Mouse (Mus musculus) cerebellum, adult 2 months (tissue): ENCODE measurements around the gene Pou4f1. TPM values are rescaled to one million over a fixed set of nuclear protein-coding genes. Genes with fewer than 3 reads are reported as not detected.
A peak's percentile ranks its signal among the peaks of the same experiment; 100 is the strongest.
"Not testable (repeated sequence)": the region's sequence is repeated elsewhere in the genome, so short reads cannot be mapped to it uniquely, and the experiment has no call there.

Source experiments
- DNase-seq, 2 experiments: peaks; one replicate each; pipeline ENCODE4 v3.0.0; 2021
- H3K27ac ChIP-seq: fragments of 200-500 bp; 2 replicates; pipeline ENCODE4 v1.5.1; 2012; ENCODE audit warnings: low read length, control low read depth, inconsistent platforms; ENCODE audit not compliant: insufficient read depth
- H3K27me3 ChIP-seq: fragments of 200-500 bp; 2 replicates; pipeline ENCODE4 v1.6.1; 2012; ENCODE audit warnings: inconsistent platforms, mild to moderate bottlenecking, low read length, moderate library complexity; ENCODE audit not compliant: control insufficient read depth, insufficient read depth
- H3K4me1 ChIP-seq: fragments of 200-500 bp; 2 replicates; pipeline ENCODE4 v1.6.1; 2011; ENCODE audit warnings: low read length; ENCODE audit not compliant: control insufficient read depth, insufficient read depth
- H3K4me3 ChIP-seq: fragments of 200-500 bp; replicated peaks from 2 replicates; pipeline ENCODE3; 2011; ENCODE audit warnings: mild to moderate bottlenecking, low read depth, low read length, control low read depth; ENCODE audit not compliant: insufficient read depth
- CTCF ChIP-seq: fragments of 200-500 bp; IDR thresholded peaks from 2 replicates; pipeline ENCODE4 v1.5.1; 2011; ENCODE audit warnings: low read depth, mild to moderate bottlenecking, control low read depth, low read length, moderate library complexity, borderline replicate concordance; ENCODE audit not compliant: insufficient read depth
- POLR2A ChIP-seq: fragments of 200-500 bp; IDR thresholded peaks from 2 replicates; pipeline ENCODE4 v1.6.1; 2011; ENCODE audit warnings: low read length, control low read depth, borderline replicate concordance; ENCODE audit not compliant: insufficient read depth
- WGBS: fragments of 180-500 bp; shearing (Covaris S2); methylation state at CpG from one replicate; pipeline ENCODE4 v1.1.7; 2018; 5-methylcytosine and 5-hydroxymethylcytosine counted together
- polyA plus RNA-seq: library from polyadenylated mRNA; depleted of rRNA; stranded (reverse); fragments of >200 nt; gene quantifications from 2 replicates; pipeline ENCODE4 v1.2.3, GENCODE M21; 2012; rRNA removed

The Pou4f1 gene
- polyA plus RNA-seq, result 0.61 and 1.8 TPM in 2 replicates

DNA sequence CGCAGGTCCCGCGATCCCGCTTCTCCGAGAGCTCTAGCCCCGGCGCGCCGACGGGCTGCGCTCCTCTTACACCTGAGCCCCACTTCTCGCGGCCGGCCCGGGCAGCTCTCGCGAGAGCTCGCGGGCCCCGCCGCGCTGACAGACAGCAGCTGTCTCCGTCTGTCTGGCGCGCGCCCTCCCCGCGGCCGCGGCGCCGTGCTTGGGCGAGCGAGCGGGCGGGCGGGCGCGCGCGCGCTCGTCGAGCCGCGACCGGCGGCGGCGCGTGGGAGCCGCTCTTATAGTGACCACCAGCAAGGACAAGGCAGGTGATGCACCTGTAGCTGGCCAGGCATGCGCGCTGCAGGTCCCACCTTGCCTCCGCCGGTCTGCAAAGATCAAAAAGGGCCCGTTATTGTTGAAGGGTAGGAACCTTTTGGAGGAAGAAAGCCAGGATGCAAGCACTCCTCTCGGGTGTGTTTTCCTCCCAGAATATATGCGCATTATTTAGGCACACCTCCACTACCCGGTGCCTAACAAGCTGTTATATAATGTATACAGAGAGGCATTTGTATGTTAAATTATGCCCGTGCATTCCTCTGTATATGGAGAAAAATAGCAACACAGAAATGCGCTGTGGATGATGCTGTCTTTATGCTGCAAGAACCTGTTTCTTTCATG is at the start of gene Pou4f1:
Gene Pou4f1 (minus strand): TSS at position 34 of the 657 bp plus-strand sequence.
- 1% methylated on average over 62 of the region's 62 CpGs for WGBS
- DNase-seq, result no peak
- TF ChIP-seq CTCF, result no peak
- TF ChIP-seq POLR2A, result no peak
- Histone ChIP-seq H3K4me3 (peak within 1 kb of the TSS; percentile 10), H3K4me1 (no peaks in the 10 kb centered on the region), H3K27me3 (peaks cover 26% of the 10 kb centered on the region), H3K27ac (no peak within 1 kb of the TSS)

DNA sequence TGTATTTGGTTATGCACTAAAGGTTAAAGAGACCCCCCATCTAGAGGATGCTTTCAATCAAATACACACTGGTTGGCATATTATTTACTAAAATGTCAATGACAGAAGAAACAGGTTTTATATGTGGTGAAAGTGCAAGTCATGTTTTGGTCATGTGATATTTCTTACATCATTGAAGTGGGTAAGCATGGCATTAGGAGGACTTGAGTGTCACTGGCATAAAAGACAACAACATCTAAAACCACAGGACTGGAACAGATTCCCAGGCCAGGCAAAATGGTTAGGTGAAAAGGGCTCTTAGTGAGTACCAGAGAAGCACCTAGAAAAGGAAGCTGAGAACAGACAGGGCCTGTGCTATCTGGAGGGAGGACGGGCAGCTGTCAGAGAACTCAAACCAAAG is 43.9 kb upstream of the Pou4f1 start:
- Histone ChIP-seq H3K4me3 (no peak overlapping the region), H3K4me1 (no peaks in the 10 kb centered on the region), H3K27ac (no peak overlapping the region), H3K27me3 (no peaks in the 10 kb centered on the region)
- 79% methylated on average over 1 of the region's 1 CpGs for WGBS
- no peak for TF ChIP-seq POLR2A
- no peak for TF ChIP-seq CTCF
- no peak for DNase-seq

DNA sequence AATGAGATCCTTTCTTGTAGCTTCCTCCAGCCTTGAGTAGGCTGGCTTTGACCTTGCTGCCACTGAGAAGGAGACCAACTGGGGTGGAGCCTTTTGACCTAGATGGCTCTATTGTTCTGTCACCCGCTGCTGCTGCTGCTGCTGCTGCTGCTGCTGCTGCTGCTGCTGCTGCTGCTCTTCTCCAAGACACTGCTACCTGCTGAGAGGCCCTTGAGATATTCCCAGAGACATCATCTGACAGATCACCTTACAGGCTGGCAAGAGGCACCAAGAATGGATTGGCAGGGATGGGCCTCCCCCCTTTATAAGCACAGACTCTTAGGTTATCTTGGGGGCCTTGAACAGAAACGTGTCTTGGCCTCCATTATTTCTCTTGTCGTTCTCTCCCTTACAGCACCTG is 35.0 kb upstream of the Pou4f1 start:
- WGBS, result 67% methylated on average over 3 of the region's 3 CpGs
- H3K4me3 ChIP-seq, DNase-seq, H3K27ac ChIP-seq, H3K27me3 ChIP-seq, H3K4me1 ChIP-seq: not testable (repeated sequence)

DNA sequence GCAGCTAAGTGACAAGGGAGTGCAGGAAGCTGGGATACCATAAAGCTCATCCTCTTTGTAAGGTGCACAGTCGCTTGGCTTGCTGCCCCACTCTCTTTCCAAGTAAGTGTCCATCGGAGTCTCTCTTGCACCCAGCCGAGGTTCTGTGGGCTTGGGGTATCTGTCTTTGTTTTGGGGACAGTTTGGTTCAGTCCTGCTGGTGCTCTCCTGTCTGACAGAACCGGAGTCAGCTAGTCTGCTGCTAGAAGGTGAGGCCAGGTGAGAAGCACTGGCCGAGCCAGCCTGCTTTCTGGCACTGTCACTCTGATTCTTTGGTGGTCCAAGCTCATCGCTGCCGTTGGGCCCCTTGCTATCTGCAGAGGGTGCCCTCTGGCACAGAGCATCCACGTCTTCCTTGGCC is 12.0 kb upstream of the Pou4f1 start:
- 85% methylated on average over 8 of the region's 8 CpGs for WGBS
- no peaks in the 10 kb centered on the region for H3K4me1 ChIP-seq
- no peak for DNase-seq
- TF ChIP-seq CTCF (no peak), POLR2A (no peak)
- H3K27me3 ChIP-seq, result no peaks in the 10 kb centered on the region; the same call in 1 of the 2 replicates
- no peak overlapping the region for H3K4me3 ChIP-seq
- H3K27ac ChIP-seq, result no peak overlapping the region

DNA sequence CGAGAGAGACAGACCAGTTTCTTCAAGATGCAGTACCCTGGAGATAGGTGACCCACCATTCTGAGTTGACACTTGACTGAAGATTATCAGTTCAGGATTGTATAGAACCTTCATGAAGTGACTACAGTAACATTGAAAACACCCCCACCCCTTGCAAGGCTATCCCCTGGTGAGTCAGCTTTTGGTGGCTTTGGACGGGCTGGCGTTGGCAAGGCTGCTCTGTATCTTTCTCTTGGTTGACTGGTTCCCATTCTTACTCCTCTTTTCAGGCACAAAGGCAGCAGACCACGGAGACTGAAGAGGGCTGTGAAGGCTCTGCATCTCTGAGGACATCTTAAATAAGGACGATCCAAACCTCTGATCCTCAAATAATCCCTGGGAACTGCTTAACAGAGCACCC is 10.8 kb upstream of the Pou4f1 start:
- TF ChIP-seq CTCF (no peak), POLR2A (no peak)
- no peak for DNase-seq
- Histone ChIP-seq H3K27me3 (peaks cover 2% of the 10 kb centered on the region; the same call in 1 of the 2 replicates), H3K4me3 (no peak overlapping the region), H3K4me1 (no peaks in the 10 kb centered on the region; the same call in 1 of the 2 replicates), H3K27ac (no peak overlapping the region)
- WGBS, result 53% methylated on average over 5 of the region's 5 CpGs

DNA sequence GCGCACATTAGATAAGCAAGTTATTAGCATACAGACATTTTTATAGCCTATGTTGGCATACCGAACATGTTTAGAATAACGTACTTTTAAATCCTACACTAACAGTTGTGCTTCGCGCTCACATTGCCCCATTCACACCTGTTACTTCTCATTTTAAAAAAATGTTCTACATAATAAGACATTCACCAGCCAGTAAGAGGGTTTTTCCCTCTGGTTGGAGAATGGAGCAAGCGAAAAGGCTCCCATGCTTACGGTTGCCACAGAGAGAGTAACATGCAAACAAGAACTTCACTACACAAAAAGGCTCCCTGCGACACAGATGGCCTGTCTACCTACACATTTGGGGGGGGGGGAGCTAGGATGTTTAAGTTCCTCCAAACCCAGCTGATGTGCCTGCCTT is 9.8 kb upstream of the Pou4f1 start:
- H3K27ac ChIP-seq, result no peak overlapping the region
- 97% methylated on average over 8 of the region's 8 CpGs for WGBS
- no peak for DNase-seq
- TF ChIP-seq POLR2A (no peak), CTCF (no peak)
- H3K4me3 ChIP-seq, result no peak overlapping the region
- peaks cover 2% of the 10 kb centered on the region; the same call in 1 of the 2 replicates for H3K27me3 ChIP-seq
- no peaks in the 10 kb centered on the region; the same call in 1 of the 2 replicates for H3K4me1 ChIP-seq

DNA sequence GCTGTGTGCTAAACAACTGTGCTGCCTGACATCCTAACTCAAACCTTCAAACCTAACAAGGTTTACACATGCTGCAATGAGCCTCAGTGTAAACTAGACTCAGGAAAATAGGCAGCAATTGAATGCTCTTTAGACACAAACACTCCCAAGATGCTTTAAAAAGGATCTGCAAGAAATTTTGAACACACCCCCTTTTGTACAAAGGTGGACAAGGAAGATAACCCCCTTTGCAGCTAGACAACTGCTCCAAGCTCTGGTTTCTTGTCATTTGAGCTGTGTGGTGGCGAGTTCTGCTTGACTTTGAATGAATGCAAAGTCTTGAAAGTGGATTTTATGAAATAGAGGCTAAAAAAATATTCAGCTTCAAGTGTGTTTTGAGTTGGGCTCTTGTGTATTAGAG is 7.6 kb upstream of the Pou4f1 start:
- H3K27me3 ChIP-seq, result peaks cover 4% of the 10 kb centered on the region; the same call in 1 of the 2 replicates
- no peak overlapping the region for H3K27ac ChIP-seq
- TF ChIP-seq POLR2A (no peak), CTCF (no peak)
- WGBS, result 100% methylated on average over 1 of the region's 1 CpGs
- no peak for DNase-seq
- no peak overlapping the region for H3K4me3 ChIP-seq
- no peaks in the 10 kb centered on the region; the same call in 1 of the 2 replicates for H3K4me1 ChIP-seq

DNA sequence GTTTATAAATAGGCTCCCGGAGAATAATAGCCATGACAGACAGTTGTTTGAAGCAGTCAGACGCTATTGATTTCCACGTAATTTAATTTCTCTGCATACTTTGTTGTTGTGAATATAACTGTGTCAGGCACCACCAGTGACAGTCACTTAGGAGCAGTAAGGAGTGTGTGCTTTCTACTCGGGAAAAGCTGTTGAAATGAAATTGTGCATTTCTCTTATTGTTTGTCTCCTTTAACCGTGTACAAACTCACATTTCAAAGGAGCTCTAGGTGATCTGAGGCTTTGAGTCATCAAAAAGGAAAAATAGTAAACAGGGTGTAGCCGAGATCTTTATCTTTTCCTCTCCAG is 798 bp upstream of the Pou4f1 start:
- H3K4me1 ChIP-seq, result no peaks in the 10 kb centered on the region
- no peak overlapping the region for H3K27ac ChIP-seq
- WGBS, result 2% methylated on average over 6 of the region's 6 CpGs
- DNase-seq, result no peak
- no peak overlapping the region for H3K4me3 ChIP-seq
- H3K27me3 ChIP-seq, result peaks cover 21% of the 10 kb centered on the region
- TF ChIP-seq POLR2A (no peak), CTCF (no peak)
